Mouse (Mus musculus): ENCODE data around the gene Dusp1. TPM values are rescaled to one million over a fixed set of nuclear protein-coding genes. Genes with fewer than 3 reads are reported as not detected.

Dusp1 gene
- polyA plus RNA-seq, 1 experiment from 2014 or later: 23.1 TPM

DNA sequence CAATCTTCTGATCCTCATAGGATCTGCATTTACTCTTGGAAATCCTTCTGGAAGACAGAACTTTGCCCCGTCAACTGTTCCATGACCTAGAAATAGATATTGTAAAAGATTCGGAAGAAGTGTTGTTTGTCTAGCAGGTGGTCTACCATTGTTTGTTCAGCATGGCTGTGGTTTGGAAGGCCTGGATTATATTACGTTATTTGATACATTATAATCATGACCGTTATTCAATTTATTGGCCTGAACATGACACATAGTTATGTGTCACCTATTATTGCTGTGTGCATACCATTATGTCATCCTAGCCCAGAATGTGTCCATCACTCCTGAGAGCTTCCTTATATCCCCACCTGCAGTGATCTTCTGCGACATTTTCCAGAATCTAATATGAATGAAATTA, 36.9 kb upstream of the Dusp1 start:
- Histone ChIP-seq H3K9ac (no peak overlapping the region), H3K4me3 (replicated peaks) (no peak overlapping the region), H3K4me1 (peaks cover 72% of the 10 kb centered on the region), H3K9me3 (replicated peaks) (no peaks in the 10 kb centered on the region), H3K27me3 (no peaks in the 10 kb centered on the region), H3K36me3 (no peaks in the 10 kb centered on the region), H3K27ac (no peak overlapping the region), H3K4me2 (no peak overlapping the region)
- 85% methylated on average over 5 of the region's 5 CpGs for WGBS
- ATAC-seq (replicated peaks; ENCODE audit: low FRiP score): no peak

DNA sequence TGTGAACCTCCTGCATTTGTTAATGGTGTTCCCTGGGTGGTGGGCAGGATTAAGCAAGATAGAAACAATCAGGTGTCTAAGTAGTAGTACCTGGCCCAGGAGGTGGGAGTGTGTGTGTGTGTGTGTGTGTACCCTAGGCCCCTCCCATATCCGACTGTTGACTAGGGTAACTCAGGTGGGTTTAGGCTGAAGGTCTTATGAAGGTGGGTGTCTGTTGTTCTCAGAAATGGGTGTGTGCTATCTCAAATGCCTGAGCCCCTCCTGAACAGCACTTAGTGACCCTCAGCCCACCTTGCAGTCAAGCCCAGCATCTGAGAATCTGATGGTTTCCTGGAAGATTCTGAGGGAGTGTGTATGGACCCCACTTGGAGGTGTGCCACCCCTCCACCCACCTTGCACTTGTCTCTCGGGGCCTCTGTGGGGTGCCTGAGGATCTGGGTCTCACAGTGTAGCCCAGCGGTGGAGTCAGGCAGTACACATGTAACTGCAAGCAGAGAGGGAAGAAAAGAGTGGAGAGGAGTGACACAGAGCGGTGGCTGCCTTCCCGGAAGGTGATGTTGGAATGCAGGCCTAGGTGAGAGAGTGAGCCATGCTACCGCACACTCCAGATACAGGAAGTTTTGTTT, 35.0 kb upstream of the Dusp1 start:
- Histone ChIP-seq H3K27me3 (no peaks in the 10 kb centered on the region), H3K4me1 (peaks cover 61% of the 10 kb centered on the region), H3K9ac (no peak overlapping the region), H3K27ac (peak overlapping the region; percentile 81; the same call in 1 of the 2 replicates), H3K4me2 (no peak overlapping the region), H3K4me3 (replicated peaks) (no peak overlapping the region), H3K9me3 (replicated peaks) (no peaks in the 10 kb centered on the region), H3K36me3 (peaks cover 10% of the 10 kb centered on the region)
- no peak for ATAC-seq (replicated peaks; ENCODE audit: low FRiP score)
- 79% methylated on average over 6 of the region's 6 CpGs for WGBS

DNA sequence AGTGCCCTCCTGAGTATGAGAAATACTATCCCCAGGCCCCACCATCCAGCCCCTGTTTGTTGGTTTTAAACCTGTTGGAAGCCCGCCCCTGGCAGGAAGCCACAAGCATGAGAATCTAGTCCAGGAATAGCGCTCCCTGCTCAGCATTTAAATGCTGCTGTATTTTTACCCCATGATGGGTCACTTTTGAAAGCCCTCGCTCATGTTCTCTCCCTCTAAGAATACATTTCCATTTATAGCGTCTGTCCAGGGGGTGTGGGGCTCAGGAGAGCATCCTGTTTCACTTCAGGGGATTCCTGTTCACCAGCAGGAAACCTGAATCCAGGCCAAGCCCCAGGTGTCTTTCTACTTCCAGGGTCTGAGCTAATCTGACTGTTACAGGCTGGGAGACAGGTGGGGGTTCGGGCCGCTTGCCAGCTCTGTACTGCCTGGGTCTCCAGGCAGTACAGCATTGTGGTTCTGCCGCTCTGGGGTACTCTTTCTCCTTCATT, 34.3 kb upstream of the Dusp1 start:
- ATAC-seq (replicated peaks; ENCODE audit: low FRiP score): no peak
- Histone ChIP-seq H3K27me3 (no peaks in the 10 kb centered on the region), H3K4me3 (replicated peaks) (no peak overlapping the region), H3K4me1 (peaks cover 53% of the 10 kb centered on the region), H3K27ac (peak overlapping the region; percentile 81), H3K9ac (no peak overlapping the region), H3K4me2 (no peak overlapping the region), H3K36me3 (peaks cover 12% of the 10 kb centered on the region), H3K9me3 (replicated peaks) (no peaks in the 10 kb centered on the region)
- WGBS: 52% methylated on average over 7 of the region's 7 CpGs

DNA sequence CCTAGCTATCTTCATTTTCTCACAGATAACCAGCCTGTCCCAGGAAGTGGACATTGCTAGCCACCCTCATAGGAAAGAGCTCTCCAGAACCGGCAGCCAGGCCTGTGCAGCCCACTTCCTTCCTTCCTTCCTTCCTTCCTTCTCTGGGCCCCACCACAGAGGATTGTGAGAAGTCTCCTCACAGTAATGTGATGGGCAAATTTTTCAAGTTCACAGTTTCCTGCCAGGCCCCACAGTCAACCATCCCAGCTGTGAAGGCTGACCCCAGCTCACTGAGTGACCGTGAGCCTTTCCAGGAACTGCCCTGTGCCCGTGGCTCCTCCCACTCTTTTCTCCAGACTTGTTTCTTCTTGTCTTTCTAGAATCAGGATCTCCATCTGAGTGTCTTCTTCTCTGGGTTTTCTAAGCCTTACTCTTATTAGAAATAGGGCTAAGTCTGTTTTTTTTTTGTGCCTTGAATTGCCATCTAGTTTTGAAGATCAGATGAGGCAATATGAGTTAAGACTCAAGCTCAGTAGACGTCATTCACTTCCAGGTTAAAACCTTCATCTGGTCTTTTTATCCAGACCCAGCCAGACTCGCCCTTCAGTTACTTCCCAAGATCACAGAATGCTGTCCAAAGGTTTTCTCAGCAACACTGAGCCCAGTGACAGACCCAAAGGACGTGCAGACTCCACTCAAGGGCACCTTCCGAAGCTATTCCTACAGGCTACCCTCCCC, 33.7 kb upstream of the Dusp1 start:
- WGBS: 49% methylated on average over 7 of the region's 7 CpGs
- peaks cover 12% of the 10 kb centered on the region for H3K36me3 ChIP-seq
- ATAC-seq (replicated peaks; ENCODE audit: low FRiP score): no peak
- H3K27ac ChIP-seq: peak overlapping the region; percentile 81
- H3K27me3 ChIP-seq: no peaks in the 10 kb centered on the region
- no peaks in the 10 kb centered on the region for H3K9me3 ChIP-seq (replicated peaks)
- no peak overlapping the region for H3K4me3 ChIP-seq (replicated peaks)
- H3K4me1 ChIP-seq: peaks cover 47% of the 10 kb centered on the region
- no peak overlapping the region for H3K4me2 ChIP-seq
- H3K9ac ChIP-seq: no peak overlapping the region

DNA sequence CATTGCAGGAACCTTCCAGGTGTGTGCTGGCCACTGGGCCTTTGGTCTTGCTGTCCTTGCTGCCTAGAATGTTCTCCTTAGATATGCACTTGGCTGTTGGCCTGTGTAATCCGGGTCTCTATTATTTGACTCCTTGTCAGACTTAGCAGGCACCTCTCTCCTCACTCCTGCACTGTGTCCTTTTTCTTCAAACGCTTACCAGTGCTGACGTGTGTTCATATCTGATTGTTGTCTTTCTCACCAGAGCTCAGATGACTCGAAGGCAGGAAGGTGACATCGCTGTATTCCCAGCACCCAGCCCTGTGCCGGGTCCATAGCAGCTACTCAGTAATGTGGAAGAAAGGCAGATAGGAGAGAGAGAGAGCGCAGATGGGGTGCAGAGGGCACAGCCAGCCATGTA, 33.0 kb upstream of the Dusp1 start:
- H3K27me3 ChIP-seq: no peaks in the 10 kb centered on the region
- H3K4me3 ChIP-seq (replicated peaks): no peak overlapping the region
- H3K4me1 ChIP-seq: peaks cover 41% of the 10 kb centered on the region
- H3K9me3 ChIP-seq (replicated peaks): no peaks in the 10 kb centered on the region
- no peak overlapping the region for H3K9ac ChIP-seq
- peak overlapping the region; percentile 81 for H3K27ac ChIP-seq
- whole genome bisulfite sequencing: 82% methylated on average over 7 of the region's 7 CpGs
- ATAC-seq (replicated peaks; ENCODE audit: low FRiP score): no peak
- H3K4me2 ChIP-seq: no peak overlapping the region
- H3K36me3 ChIP-seq: peaks cover 12% of the 10 kb centered on the region

DNA sequence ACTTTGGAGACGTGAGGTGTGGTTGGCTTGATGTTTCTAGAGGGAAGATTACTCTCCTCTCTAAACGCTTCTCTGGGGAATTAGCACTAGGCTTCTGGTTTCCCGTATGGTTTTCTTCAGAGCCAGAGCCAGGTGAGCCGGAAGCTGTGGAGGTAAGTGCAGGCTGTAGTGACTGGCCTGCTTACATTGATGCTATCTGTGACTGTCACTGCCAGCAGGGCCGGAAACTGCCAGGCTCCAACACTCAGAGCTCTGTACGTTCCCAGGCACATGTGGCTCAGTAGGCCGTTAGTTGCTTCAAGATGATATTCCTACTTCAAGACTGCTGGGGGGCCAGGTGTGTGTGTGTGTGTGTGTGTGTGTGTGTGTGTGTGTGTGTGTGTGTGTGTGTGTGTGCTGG, 32.2 kb upstream of the Dusp1 start:
- H3K36me3 ChIP-seq: peaks cover 14% of the 10 kb centered on the region

DNA sequence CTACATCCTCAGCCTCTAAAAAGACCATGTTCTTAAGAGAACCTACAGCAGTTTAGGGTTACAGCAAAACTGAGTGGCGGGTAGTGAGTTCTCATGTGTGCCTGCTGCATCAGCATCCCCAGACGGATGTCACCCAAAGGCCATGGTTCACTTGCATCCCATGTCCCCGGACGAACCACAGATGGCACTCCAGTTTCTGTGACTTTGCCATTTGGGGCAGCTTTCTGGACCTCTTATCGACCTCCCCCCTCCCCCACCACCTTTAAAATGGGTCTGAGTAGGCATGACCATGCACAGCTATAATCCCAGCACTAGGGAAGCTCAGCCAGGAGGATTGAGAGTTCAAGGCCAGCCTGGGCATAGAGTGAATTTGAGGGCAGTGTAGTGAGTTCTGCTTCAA, 31.3 kb upstream of the Dusp1 start:
- H3K27ac ChIP-seq: no peak overlapping the region
- H3K27me3 ChIP-seq: no peaks in the 10 kb centered on the region
- WGBS: 90% methylated on average over 5 of the region's 5 CpGs
- no peak overlapping the region for H3K4me2 ChIP-seq
- H3K9ac ChIP-seq: no peak overlapping the region
- H3K4me1 ChIP-seq: peaks cover 34% of the 10 kb centered on the region
- H3K36me3 ChIP-seq: peaks cover 22% of the 10 kb centered on the region
- ATAC-seq (replicated peaks; ENCODE audit: low FRiP score): no peak
- H3K4me3 ChIP-seq (replicated peaks): no peak overlapping the region
- no peaks in the 10 kb centered on the region for H3K9me3 ChIP-seq (replicated peaks)

More for the DNA sequence above, 32.2 kb upstream of the Dusp1 start:
- WGBS: 77% methylated on average over 7 of the region's 7 CpGs
- H3K9me3 ChIP-seq (replicated peaks): no peaks in the 10 kb centered on the region
- peak overlapping the region; percentile 13; the same call in 1 of the 2 replicates for H3K27ac ChIP-seq
- no peaks in the 10 kb centered on the region for H3K27me3 ChIP-seq
- H3K4me3 ChIP-seq (replicated peaks): no peak overlapping the region
- ATAC-seq (replicated peaks; ENCODE audit: low FRiP score): no peak
- no peak overlapping the region for H3K4me2 ChIP-seq
- H3K9ac ChIP-seq: no peak overlapping the region
- H3K4me1 ChIP-seq: peaks cover 34% of the 10 kb centered on the region

DNA sequence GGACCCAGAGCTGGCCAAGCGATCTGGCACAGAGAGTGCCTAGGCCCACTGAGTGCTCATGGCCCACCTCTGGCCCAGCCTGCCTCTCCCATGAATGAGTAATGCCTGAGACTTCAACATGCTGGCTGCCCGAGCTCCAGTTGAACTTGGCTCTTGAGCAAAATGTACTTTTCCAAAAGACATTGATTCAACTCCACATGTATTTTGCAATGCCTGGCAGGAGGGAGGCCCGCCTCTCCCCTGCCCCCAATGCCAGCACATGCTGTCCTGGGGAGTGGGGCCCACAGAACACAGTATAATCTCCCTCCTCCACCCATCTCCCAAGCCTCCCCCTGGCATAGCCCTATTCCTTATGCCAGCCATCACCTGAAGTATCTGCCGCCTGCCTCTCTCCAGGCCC, 30.6 kb upstream of the Dusp1 start:
- H3K9me3 ChIP-seq (replicated peaks): no peaks in the 10 kb centered on the region
- H3K27ac ChIP-seq: no peak overlapping the region
- no peak overlapping the region for H3K9ac ChIP-seq
- H3K4me2 ChIP-seq: no peak overlapping the region
- peaks cover 34% of the 10 kb centered on the region for H3K4me1 ChIP-seq
- H3K36me3 ChIP-seq: peaks cover 27% of the 10 kb centered on the region
- H3K4me3 ChIP-seq (replicated peaks): no peak overlapping the region
- WGBS: 93% methylated on average over 4 of the region's 4 CpGs
- H3K27me3 ChIP-seq: no peaks in the 10 kb centered on the region
- no peak for ATAC-seq (replicated peaks; ENCODE audit: low FRiP score)

DNA sequence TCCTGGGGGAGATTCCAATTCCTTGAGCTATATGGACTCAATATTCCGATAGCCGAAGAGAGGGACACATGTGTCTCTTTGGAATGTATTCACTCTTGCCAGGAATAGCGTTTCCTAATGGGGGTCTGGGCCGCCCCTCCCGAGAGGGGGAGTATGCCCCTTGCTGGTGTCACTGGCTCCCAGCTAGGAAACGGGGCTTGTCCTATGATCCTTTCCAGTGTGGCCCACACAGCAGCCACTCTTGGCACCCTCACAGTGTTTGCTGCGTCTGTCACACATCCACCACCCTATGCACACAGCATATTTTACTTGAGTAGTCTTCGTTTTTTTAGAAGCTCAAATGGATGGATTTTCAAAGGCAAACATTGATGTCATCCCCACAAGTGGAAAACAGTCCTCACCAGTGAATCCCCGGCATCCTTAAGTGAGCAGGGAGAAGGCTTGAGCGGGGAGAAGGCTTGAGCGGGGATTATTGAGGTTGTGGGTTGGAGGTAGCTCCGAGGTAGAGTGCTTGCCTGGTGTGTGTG, 26.1 kb upstream of the Dusp1 start:
- Histone ChIP-seq H3K36me3 (peaks cover 31% of the 10 kb centered on the region), H3K4me2 (no peak overlapping the region), H3K9ac (no peak overlapping the region), H3K4me1 (peaks cover 26% of the 10 kb centered on the region), H3K9me3 (replicated peaks) (no peaks in the 10 kb centered on the region), H3K27me3 (no peaks in the 10 kb centered on the region), H3K4me3 (replicated peaks) (no peak overlapping the region), H3K27ac (no peak overlapping the region)
- WGBS: 89% methylated on average over 12 of the region's 12 CpGs
- no peak for ATAC-seq (replicated peaks; ENCODE audit: low FRiP score)

DNA sequence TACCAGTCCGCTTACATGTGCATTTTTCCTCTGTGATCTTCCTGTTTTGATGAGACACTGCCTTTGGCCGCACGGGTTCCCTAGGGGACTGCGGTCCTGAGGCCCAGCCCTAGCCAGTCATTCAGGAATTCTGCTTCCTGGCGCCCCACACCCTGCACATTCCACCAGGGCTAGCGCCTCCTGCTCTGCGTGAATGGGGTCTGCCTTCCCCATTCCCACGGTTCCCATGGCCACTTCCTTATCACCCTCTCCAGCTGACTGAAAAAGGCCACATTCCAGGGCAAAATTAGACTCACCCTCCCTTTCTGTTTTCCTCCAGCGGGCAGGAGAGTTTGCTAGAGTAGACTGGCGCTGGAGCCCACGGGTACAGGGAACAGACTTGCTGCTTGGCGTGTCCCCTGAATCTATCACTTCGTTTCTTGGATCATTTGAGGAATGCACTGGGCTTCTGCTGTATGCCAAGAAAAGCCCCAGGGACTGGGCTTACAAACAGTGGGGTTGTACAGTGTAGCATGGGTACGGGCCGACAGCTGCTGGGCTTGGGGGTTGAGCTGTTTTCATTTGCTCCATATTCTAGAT, 22.7 kb upstream of the Dusp1 start:
- 30% methylated on average over 15 of the region's 15 CpGs for WGBS
- ATAC-seq (replicated peaks; ENCODE audit: low FRiP score): peak; percentile 89
- H3K9ac ChIP-seq: no peak overlapping the region
- H3K27me3 ChIP-seq: no peaks in the 10 kb centered on the region
- H3K27ac ChIP-seq: peak overlapping the region; percentile 95
- H3K9me3 ChIP-seq (replicated peaks): no peaks in the 10 kb centered on the region
- H3K4me3 ChIP-seq (replicated peaks): no peak overlapping the region
- peak overlapping the region; percentile 7 for H3K4me2 ChIP-seq
- peaks cover 39% of the 10 kb centered on the region for H3K4me1 ChIP-seq
- H3K36me3 ChIP-seq: peaks cover 25% of the 10 kb centered on the region

DNA sequence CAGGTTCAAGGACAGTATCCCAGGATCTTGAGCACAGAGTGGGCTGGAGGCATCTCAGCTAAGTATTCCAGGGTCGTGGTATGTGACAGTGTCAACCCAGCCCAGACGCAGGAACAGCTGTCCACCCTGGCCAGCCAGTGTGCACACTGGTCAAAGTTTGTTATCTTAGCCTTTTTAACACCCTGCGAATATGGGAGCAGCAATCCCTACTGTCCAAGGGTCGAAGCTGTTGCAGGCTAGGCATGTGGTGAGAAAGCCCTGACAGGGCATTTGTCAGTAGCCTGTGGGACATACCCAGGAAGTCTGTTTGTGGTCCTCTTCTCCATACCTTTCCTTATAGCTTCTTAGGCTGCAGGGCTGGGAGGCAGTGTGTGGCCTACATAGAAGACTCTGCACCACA, 22.1 kb upstream of the Dusp1 start:
- Histone ChIP-seq H3K27ac (peak overlapping the region; percentile 95), H3K4me1 (peaks cover 39% of the 10 kb centered on the region), H3K4me2 (peak overlapping the region; percentile 7), H3K36me3 (peaks cover 23% of the 10 kb centered on the region), H3K9me3 (replicated peaks) (no peaks in the 10 kb centered on the region), H3K9ac (no peak overlapping the region), H3K27me3 (no peaks in the 10 kb centered on the region), H3K4me3 (replicated peaks) (no peak overlapping the region)
- WGBS: 43% methylated on average over 4 of the region's 4 CpGs
- ATAC-seq (replicated peaks; ENCODE audit: low FRiP score): peak; percentile 62

DNA sequence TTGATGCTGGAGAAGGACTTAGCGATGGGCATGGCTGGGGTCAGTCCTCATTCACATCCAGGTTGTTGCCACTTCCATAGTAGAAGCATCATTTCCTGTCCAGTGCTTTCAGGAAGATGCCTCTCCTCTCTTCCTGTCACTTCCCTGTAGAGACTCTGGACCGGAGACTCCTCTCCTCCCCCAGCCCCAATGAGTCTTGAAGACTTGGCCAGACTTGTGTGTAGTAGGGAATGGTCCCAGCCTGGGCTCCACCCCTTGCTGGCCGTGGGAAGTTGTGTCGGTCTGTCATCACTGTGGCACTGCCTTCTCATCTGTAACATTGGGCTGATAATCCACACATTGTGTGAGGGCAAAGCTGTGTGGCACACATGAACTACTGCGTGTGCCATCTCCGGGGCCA, 21.7 kb upstream of the Dusp1 start:
- peaks cover 39% of the 10 kb centered on the region for H3K4me1 ChIP-seq
- no peak overlapping the region for H3K9ac ChIP-seq
- no peaks in the 10 kb centered on the region for H3K9me3 ChIP-seq (replicated peaks)
- peak overlapping the region; percentile 95 for H3K27ac ChIP-seq
- peaks cover 20% of the 10 kb centered on the region for H3K36me3 ChIP-seq
- 76% methylated on average over 6 of the region's 6 CpGs for WGBS
- no peak overlapping the region for H3K4me3 ChIP-seq (replicated peaks)
- no peaks in the 10 kb centered on the region for H3K27me3 ChIP-seq
- no peak overlapping the region for H3K4me2 ChIP-seq
- ATAC-seq (replicated peaks; ENCODE audit: low FRiP score): no peak

All from kidney, embryonic 15.5 days (tissue).